Mouse (Mus musculus) bone marrow macrophage, adult 2 months (primary cell): ENCODE measurements around the gene Rln1. TPM values are rescaled to one million over a fixed set of nuclear protein-coding genes. Genes with fewer than 3 reads are reported as not detected.

ENCODE experiments used
- H3K27ac ChIP-seq: 2 replicates; pipeline ENCODE4 v1.5.1; 2012; ENCODE audit warnings: low read depth, low read length; ENCODE audit not compliant: insufficient read depth
- H3K4me1 ChIP-seq: 2 replicates; pipeline ENCODE4 v1.6.1; 2012; ENCODE audit warnings: low read length; ENCODE audit not compliant: control insufficient read depth, insufficient read depth
- H3K4me3 ChIP-seq: 2 replicates; pipeline ENCODE4 v1.5.1; 2012; ENCODE audit warnings: mild to moderate bottlenecking, low read length, moderate library complexity; ENCODE audit not compliant: insufficient read depth
- CTCF ChIP-seq: IDR thresholded peaks from 2 replicates; pipeline ENCODE4 v1.5.1; 2012; ENCODE audit warnings: low read depth, mild to moderate bottlenecking, low read length, moderate library complexity
- POLR2A ChIP-seq: IDR thresholded peaks from 2 replicates; pipeline ENCODE4 v1.6.1; 2012; ENCODE audit warnings: mild to moderate bottlenecking, low read depth, low read length, borderline replicate concordance
- polyA plus RNA-seq: library from polyadenylated mRNA; stranded (reverse); fragments of >200 nt; gene quantifications from 2 replicates; pipeline ENCODE4 v1.2.4, GENCODE M21; 2012; ENCODE audit not compliant: missing spikeins, insufficient read depth, insufficient read length

Rln1 gene
- polyA plus RNA-seq, 1 experiment: not detected

- no peak overlapping the region for H3K4me3 ChIP-seq
- no peak overlapping the region for H3K27ac ChIP-seq
- peaks cover 9% of the 10 kb centered on the region for H3K4me1 ChIP-seq
- TF ChIP-seq CTCF (no peak; the same call in 1 of the 2 replicates), POLR2A (no peak)
Measured at GRCm38 (mm10) chr19:29370545-29371283, 36.2 kb upstream of the Rln1 start.

GRCm38 (mm10) chr19:29370112-29370511, 35.6 kb upstream of the Rln1 start:
- H3K4me1 ChIP-seq: peaks cover 9% of the 10 kb centered on the region
- H3K4me3 ChIP-seq: no peak overlapping the region
- H3K27ac ChIP-seq: no peak overlapping the region
- TF ChIP-seq POLR2A (no peak), CTCF (no peak)

- H3K4me3 ChIP-seq: peak overlapping the region; percentile 21; the same call in 1 of the 2 replicates
- TF ChIP-seq POLR2A: no peak
- no peak for TF ChIP-seq CTCF
- no peak overlapping the region; the same call in 1 of the 2 replicates for H3K27ac ChIP-seq
- H3K4me1 ChIP-seq: peaks cover 15% of the 10 kb centered on the region
Measured at GRCm38 (mm10) chr19:29368671-29369309, 34.3 kb upstream of the Rln1 start.

- Histone ChIP-seq H3K4me1 (peaks cover 15% of the 10 kb centered on the region), H3K27ac (no peak overlapping the region), H3K4me3 (no peak overlapping the region)
- TF ChIP-seq CTCF: no peak
- TF ChIP-seq POLR2A: no peak
Measured at GRCm38 (mm10) chr19:29368041-29368440, 33.6 kb upstream of the Rln1 start.

GRCm38 (mm10) chr19:29366969-29367622, 32.6 kb upstream of the Rln1 start, which contains the start of the genes Plgrkt and Cd274:
Gene Plgrkt, minus strand, starts transcription at chr19:29367390.
Gene Cd274, plus strand, starts transcription at chr19:29367455.
- peak within 1 kb of the TSS; percentile 86 for H3K27ac ChIP-seq
- TF ChIP-seq CTCF (no peak), POLR2A (no peak)

GRCm38 (mm10) chr19:29366226-29366968, 31.9 kb upstream of the Rln1 start:
- Histone ChIP-seq H3K4me3 (peak overlapping the region; percentile 75), H3K27ac (peak overlapping the region; percentile 86), H3K4me1 (peaks cover 15% of the 10 kb centered on the region)
- TF ChIP-seq POLR2A: no peak
- no peak for TF ChIP-seq CTCF

More at GRCm38 (mm10) chr19:29366969-29367622, 32.6 kb upstream of the Rln1 start, which contains the start of the genes Plgrkt and Cd274:
- peak within 1 kb of the TSS; percentile 75 for H3K4me3 ChIP-seq
- peaks cover 15% of the 10 kb centered on the region for H3K4me1 ChIP-seq

GRCm38 (mm10) chr19:29365105-29365504, 30.6 kb upstream of the Rln1 start:
- no peak overlapping the region for H3K4me3 ChIP-seq
- no peak overlapping the region for H3K27ac ChIP-seq
- peaks cover 20% of the 10 kb centered on the region for H3K4me1 ChIP-seq
- TF ChIP-seq CTCF (no peak), POLR2A (no peak)

- TF ChIP-seq CTCF: no peak
- no peak for TF ChIP-seq POLR2A
- no peak overlapping the region for H3K27ac ChIP-seq
- H3K4me3 ChIP-seq: no peak overlapping the region
- H3K4me1 ChIP-seq: peaks cover 20% of the 10 kb centered on the region
Measured at GRCm38 (mm10) chr19:29364076-29364475, 29.6 kb upstream of the Rln1 start.

GRCm38 (mm10) chr19:29363557-29363956, 29.1 kb upstream of the Rln1 start:
- Histone ChIP-seq H3K4me1 (peaks cover 16% of the 10 kb centered on the region), H3K4me3 (no peak overlapping the region), H3K27ac (no peak overlapping the region)
- TF ChIP-seq CTCF (no peak), POLR2A (no peak)
